Mouse (Mus musculus) telencephalon, adult 2 months (tissue): ENCODE measurements at regions not wholly inside any gene's neighbourhood (a gene's known extent, or its start where the extent isn't known, plus 50 kb on each side); places are given as distances from the start of the nearest gene placed in this dataset.
"Not testable (repeated sequence)": the region's sequence is repeated elsewhere in the genome, so short reads cannot be mapped to it uniquely, and the experiment has no call there.

ENCODE experiments used
- DNase-seq: peaks from one replicate; pipeline ENCODE4 v3.0.0-alpha.2; 2011; ENCODE audit warnings: low read depth, low spot score

- DNase-seq: no peak
Observed at GRCm38 (mm10) chr1:83970641-83971285, 393.2 kb downstream of the Pid1 start.

- not testable (repeated sequence) for DNase-seq
Observed at GRCm38 (mm10) chr1:83964631-83965030, 399.3 kb downstream of the Pid1 start.

GRCm38 (mm10) chr1:83961761-83962160 is 402.2 kb downstream of the Pid1 start:
- no peak for DNase-seq

- no peak for DNase-seq
Observed at GRCm38 (mm10) chr1:83959756-83960155, 404.2 kb downstream of the Pid1 start.

- DNase-seq: no peak
Observed at GRCm38 (mm10) chr1:83922900-83923299, 441.1 kb downstream of the Pid1 start.

- no peak for DNase-seq
Observed at GRCm38 (mm10) chr1:83915454-83915853, 448.5 kb downstream of the Pid1 start.

- no peak for DNase-seq
Observed at GRCm38 (mm10) chr1:83907347-83907746, 456.6 kb downstream of the Pid1 start.

GRCm38 (mm10) chr1:83906906-83907305 is 457.1 kb downstream of the Pid1 start:
- no peak for DNase-seq

- no peak for DNase-seq
Observed at GRCm38 (mm10) chr1:83900135-83900534, 463.8 kb downstream of the Pid1 start.

- DNase-seq: no peak
Observed at GRCm38 (mm10) chr1:83896650-83897049, 467.3 kb downstream of the Pid1 start.

- no peak for DNase-seq
Observed at GRCm38 (mm10) chr1:83879109-83879399, 471.1 kb upstream of the Sphkap start.

GRCm38 (mm10) chr1:83878330-83879108 is 470.5 kb upstream of the Sphkap start:
- DNase-seq: no peak

GRCm38 (mm10) chr1:83870853-83871567 is 463.0 kb upstream of the Sphkap start:
- no peak for DNase-seq

- no peak for DNase-seq
Observed at GRCm38 (mm10) chr1:83869046-83869445, 461.0 kb upstream of the Sphkap start.

- DNase-seq: no peak
Observed at GRCm38 (mm10) chr1:83862541-83862940, 454.5 kb upstream of the Sphkap start.

GRCm38 (mm10) chr1:83862128-83862527 is 454.1 kb upstream of the Sphkap start:
- no peak for DNase-seq

GRCm38 (mm10) chr1:83859732-83860424 is 451.9 kb upstream of the Sphkap start:
- no peak for DNase-seq

GRCm38 (mm10) chr1:83853996-83854395 is 446.0 kb upstream of the Sphkap start:
- DNase-seq: no peak

- no peak for DNase-seq
Observed at GRCm38 (mm10) chr1:83851081-83851480, 443.1 kb upstream of the Sphkap start.

- DNase-seq: no peak
Observed at GRCm38 (mm10) chr1:83848414-83848813, 440.4 kb upstream of the Sphkap start.

- DNase-seq: no peak
Observed at GRCm38 (mm10) chr1:83847992-83848391, 440.0 kb upstream of the Sphkap start.

- no peak for DNase-seq
Observed at GRCm38 (mm10) chr1:83844827-83845379, 436.9 kb upstream of the Sphkap start.
